Mouse (Mus musculus): ENCODE measurements around the gene Uts2. TPM values are rescaled to one million over a fixed set of nuclear protein-coding genes. Genes with fewer than 3 reads are reported as not detected.

Uts2 gene
- not detected for total RNA-seq (2021)
- long read RNA-seq, experiment 1: 0 reads
- long read RNA-seq, experiment 2: 0 reads

GRCm38 (mm10) chr4:150996797-150997196, at the start of gene Uts2:
Gene Uts2, plus strand, starts transcription at chr4:150997097.
- no peak for DNase-seq

- DNase-seq: no peak
Observed at GRCm38 (mm10) chr4:150950972-150951371, 45.9 kb upstream of the Uts2 start.

- DNase-seq: no peak
Observed at GRCm38 (mm10) chr4:150956369-150957105, 40.4 kb upstream of the Uts2 start.

GRCm38 (mm10) chr4:150957106-150957458, 39.8 kb upstream of the Uts2 start:
- DNase-seq: no peak

- no peak for DNase-seq
Observed at GRCm38 (mm10) chr4:150958536-150958935, 38.4 kb upstream of the Uts2 start.

GRCm38 (mm10) chr4:150962231-150962630, 34.7 kb upstream of the Uts2 start:
- peak; percentile 50 to 65 for DNase-seq

- peak in 1 of 2 experiments; percentile 11 for DNase-seq
Observed at GRCm38 (mm10) chr4:150963711-150964110, 33.2 kb upstream of the Uts2 start.

- peak; percentile 67 to 94 for DNase-seq
Observed at GRCm38 (mm10) chr4:150964635-150965554, 32.0 kb upstream of the Uts2 start.

- no peak for DNase-seq
Observed at GRCm38 (mm10) chr4:150965555-150965951, 31.3 kb upstream of the Uts2 start.

- DNase-seq: peak; percentile 25 to 76
Observed at GRCm38 (mm10) chr4:150966556-150966955, 30.3 kb upstream of the Uts2 start.

GRCm38 (mm10) chr4:150968956-150969355, 27.9 kb upstream of the Uts2 start:
- no peak for DNase-seq

GRCm38 (mm10) chr4:150973264-150973663, 23.6 kb upstream of the Uts2 start:
- no peak for DNase-seq

GRCm38 (mm10) chr4:150975145-150975544, 21.8 kb upstream of the Uts2 start:
- no peak for DNase-seq

- DNase-seq: no peak
Observed at GRCm38 (mm10) chr4:150978156-150978910, 18.6 kb upstream of the Uts2 start.

- DNase-seq: no peak
Observed at GRCm38 (mm10) chr4:150979455-150979854, 17.4 kb upstream of the Uts2 start.

GRCm38 (mm10) chr4:150980153-150980552, 16.7 kb upstream of the Uts2 start:
- DNase-seq: no peak

- DNase-seq: no peak
Observed at GRCm38 (mm10) chr4:150990148-150990547, 6.7 kb upstream of the Uts2 start.

- no peak for DNase-seq
Observed at GRCm38 (mm10) chr4:150998626-150999025, 1.7 kb downstream of the Uts2 start.

- no peak for DNase-seq
Observed at GRCm38 (mm10) chr4:151001397-151001796, 4.5 kb downstream of the Uts2 start.

GRCm38 (mm10) chr4:151005656-151006318, 8.9 kb downstream of the Uts2 start:
- no peak for DNase-seq

GRCm38 (mm10) chr4:151006945-151007344, 10.0 kb downstream of the Uts2 start:
- peak; percentile 9 to 32 for DNase-seq

- DNase-seq: no peak
Observed at GRCm38 (mm10) chr4:151010316-151010715, 13.4 kb downstream of the Uts2 start.

Data from heart, adult 18-20 months (tissue).